Mouse (Mus musculus) C2C12 (cell line): ENCODE data around the gene Ksr2.

ENCODE experiments used
- CEBPB ChIP-seq: IDR thresholded peaks from one replicate; pipeline ENCODE4 v1.6.1; 2011; ENCODE audit warnings: low read depth, mild to moderate bottlenecking, control low read depth, moderate library complexity
- CTCF ChIP-seq: IDR thresholded peaks from one replicate; pipeline ENCODE4 v1.5.1; 2011; ENCODE audit not compliant: control insufficient read depth, insufficient read depth, insufficient read length
- MAX ChIP-seq: IDR thresholded peaks from one replicate; pipeline ENCODE4 v1.6.1; 2011; ENCODE audit warnings: mild to moderate bottlenecking, control low read depth
- MYOD1 ChIP-seq: IDR thresholded peaks from one replicate; pipeline ENCODE4 v1.6.1; 2011; ENCODE audit warnings: low read depth; ENCODE audit not compliant: control insufficient read depth, insufficient read length
- MYOG ChIP-seq: IDR thresholded peaks from one replicate; pipeline ENCODE4 v1.6.1; 2011; ENCODE audit not compliant: control insufficient read depth, insufficient read length; ENCODE audit errors: extremely low read depth
- USF1 ChIP-seq: IDR thresholded peaks from one replicate; pipeline ENCODE4 v1.6.1; 2011; ENCODE audit warnings: low read depth, mild to moderate bottlenecking, control low read depth, moderate library complexity

GRCm38 (mm10) chr5:117791875-117792274 lies 378.1 kb downstream of the Ksr2 start:
- no peak for TF ChIP-seq CTCF
- no peak for TF ChIP-seq MYOG
- no peak for TF ChIP-seq MAX
- no peak for TF ChIP-seq MYOD1
- TF ChIP-seq CEBPB = no peak
- TF ChIP-seq USF1 = no peak
